Mouse (Mus musculus): ENCODE results near the gene Clock.

DNA sequence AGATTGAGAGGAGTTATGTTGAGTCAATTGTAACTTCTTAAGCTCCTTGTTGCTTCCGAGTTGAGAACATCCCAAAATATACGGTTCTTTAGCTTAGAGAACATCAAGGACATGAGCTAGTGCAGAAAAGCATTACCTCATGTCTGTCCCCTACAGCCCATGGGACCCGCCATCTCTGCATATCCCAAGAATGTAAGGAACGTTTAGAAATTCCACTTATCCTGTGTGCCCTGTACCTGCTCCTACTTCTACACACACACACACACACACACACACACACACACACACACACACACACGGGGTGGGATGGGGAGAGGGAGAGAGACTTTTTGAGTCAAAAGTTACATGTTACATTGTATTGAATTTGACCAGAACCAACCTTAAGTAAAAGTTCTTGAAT, 46.9 kb upstream of the Clock start:
- TF ChIP-seq CTCF (IDR thresholded peaks at IDR 0.05; ENCODE audit: low read depth, low read length) (no peak), POLR2A (IDR thresholded peaks at IDR 0.05; ENCODE audit: extremely low read depth, insufficient read depth, low read length) (no peak)
